Mouse (Mus musculus): ENCODE data around the gene Emc9. TPM values are rescaled to one million over a fixed set of nuclear protein-coding genes. Genes with fewer than 3 reads are reported as not detected.
A peak's percentile ranks its signal among the peaks of the same experiment; 100 is the strongest.

The Emc9 gene
- polyA plus RNA-seq, 1 experiment from 2014 or later = 7.6 TPM

DNA sequence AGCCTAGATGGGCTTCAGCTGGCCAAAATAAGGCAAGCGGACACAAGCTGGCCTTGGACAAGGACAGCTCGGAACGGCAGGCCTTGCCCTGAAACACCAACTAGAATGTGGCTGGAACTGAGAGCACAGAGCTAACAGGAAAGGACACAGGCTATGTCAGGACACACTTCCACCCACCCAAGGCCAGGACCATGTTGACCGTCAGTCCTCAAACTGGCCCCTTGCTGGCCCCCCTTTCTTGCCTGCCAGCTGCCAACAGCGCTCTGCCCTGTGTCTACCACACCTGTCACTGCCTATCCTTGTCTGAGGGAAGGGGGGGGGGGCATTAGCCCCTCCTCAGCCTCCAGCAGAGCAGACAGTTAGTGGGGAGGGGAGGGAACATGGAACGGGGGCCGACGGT, 9.8 kb downstream of the Emc9 start, which contains the start of gene Fitm1:
Gene Fitm1, plus strand, starts transcription at position 316 of the 400 bp plus-strand sequence.
- Histone ChIP-seq H3K36me3 (ENCODE audit: control insufficient read depth, insufficient read depth, low read length) (no peaks in the 10 kb centered on the region), H3K9me3 (ENCODE audit: control insufficient read depth, low read length) (no peaks in the 10 kb centered on the region), H3K27me3 (ENCODE audit: control insufficient read depth, insufficient read depth, low read length) (no peaks in the 10 kb centered on the region), H3K4me3 (ENCODE audit: low read depth, low read length) (no peak within 1 kb of the TSS), H3K9ac (ENCODE audit: low read length) (no peak within 1 kb of the TSS), H3K4me2 (ENCODE audit: low read depth) (no peak within 1 kb of the TSS), H3K27ac (ENCODE audit: low read depth, low read length) (no peak within 1 kb of the TSS), H3K4me1 (ENCODE audit: control insufficient read depth, insufficient read depth, low read length) (peaks cover 8% of the 10 kb centered on the region; the same call in 1 of the 2 replicates)
- DNase-seq (ENCODE audit: low spot score) (no peak), ATAC-seq (ENCODE audit: insufficient read depth, low FRiP score, low TSS enrichment) (no peak)
- WGBS = 82% methylated on average over 8 of the region's 8 CpGs

DNA sequence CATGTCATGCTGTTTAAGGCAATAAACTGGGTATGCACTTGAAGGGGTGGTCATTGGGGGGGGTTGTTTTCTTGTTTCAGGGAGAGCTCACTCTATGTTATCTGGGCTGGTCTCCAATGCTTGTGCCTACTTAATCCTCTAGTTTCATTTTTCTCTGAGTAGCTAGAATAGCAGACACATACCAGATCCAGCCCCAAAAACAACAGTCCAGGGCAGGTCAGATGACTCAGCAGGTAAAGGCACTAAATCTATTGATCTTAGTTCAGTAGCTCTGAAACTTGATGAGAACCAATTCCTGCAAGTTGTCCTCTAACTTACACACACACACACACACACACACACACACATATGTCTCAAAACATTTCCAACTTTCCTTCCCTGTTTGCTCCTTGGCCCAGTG, 13.3 kb downstream of the Emc9 start:
- ATAC-seq (ENCODE audit: insufficient read depth, low FRiP score, low TSS enrichment) = no peak
- no peak for DNase-seq (ENCODE audit: low spot score)
- H3K4me3 ChIP-seq (ENCODE audit: low read depth, low read length) = no peak overlapping the region
- no peak overlapping the region for H3K9ac ChIP-seq (ENCODE audit: low read length)
- H3K9me3 ChIP-seq (ENCODE audit: control insufficient read depth, low read length) = no peaks in the 10 kb centered on the region
- H3K27ac ChIP-seq (ENCODE audit: low read depth, low read length) = no peak overlapping the region
- no peaks in the 10 kb centered on the region for H3K4me1 ChIP-seq (ENCODE audit: control insufficient read depth, insufficient read depth, low read length)
- H3K4me2 ChIP-seq (ENCODE audit: low read depth) = no peak overlapping the region
- 0 out of 2 replicates have a peak, but pooled peaks cover 3% of the 10 kb centered on the region for H3K36me3 ChIP-seq (ENCODE audit: control insufficient read depth, insufficient read depth, low read length)
- no peaks in the 10 kb centered on the region for H3K27me3 ChIP-seq (ENCODE audit: control insufficient read depth, insufficient read depth, low read length)

DNA sequence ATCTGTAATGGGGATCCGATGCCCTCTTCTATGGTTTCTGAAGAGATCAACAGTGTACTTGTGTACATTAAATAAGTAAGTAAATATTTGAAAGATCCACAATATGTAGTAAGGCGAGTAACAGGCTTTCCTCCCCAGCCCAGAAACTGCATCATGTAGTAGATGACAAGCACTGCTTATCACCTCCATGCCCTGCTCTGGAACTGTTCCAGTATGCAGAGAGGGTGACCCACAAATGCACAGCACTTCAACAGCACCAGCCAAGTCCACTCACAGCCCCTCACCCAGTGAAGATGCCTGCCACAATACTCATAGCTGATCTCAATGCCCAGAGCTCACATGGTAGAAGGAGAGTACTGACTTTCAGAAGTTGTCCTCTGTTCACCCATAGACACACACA, 14.5 kb downstream of the Emc9 start:
- Histone ChIP-seq H3K27me3 (ENCODE audit: control insufficient read depth, insufficient read depth, low read length) (no peaks in the 10 kb centered on the region), H3K9ac (ENCODE audit: low read length) (no peak overlapping the region), H3K4me3 (ENCODE audit: low read depth, low read length) (no peak overlapping the region), H3K4me1 (ENCODE audit: control insufficient read depth, insufficient read depth, low read length) (no peaks in the 10 kb centered on the region), H3K4me2 (ENCODE audit: low read depth) (no peak overlapping the region), H3K9me3 (ENCODE audit: control insufficient read depth, low read length) (no peaks in the 10 kb centered on the region), H3K36me3 (ENCODE audit: control insufficient read depth, insufficient read depth, low read length) (0 out of 2 replicates have a peak, but pooled peaks cover 3% of the 10 kb centered on the region), H3K27ac (ENCODE audit: low read depth, low read length) (no peak overlapping the region)
- no peak for DNase-seq (ENCODE audit: low spot score)
- ATAC-seq (ENCODE audit: insufficient read depth, low FRiP score, low TSS enrichment) = no peak
- 90% methylated on average over 2 of the region's 2 CpGs for WGBS

DNA sequence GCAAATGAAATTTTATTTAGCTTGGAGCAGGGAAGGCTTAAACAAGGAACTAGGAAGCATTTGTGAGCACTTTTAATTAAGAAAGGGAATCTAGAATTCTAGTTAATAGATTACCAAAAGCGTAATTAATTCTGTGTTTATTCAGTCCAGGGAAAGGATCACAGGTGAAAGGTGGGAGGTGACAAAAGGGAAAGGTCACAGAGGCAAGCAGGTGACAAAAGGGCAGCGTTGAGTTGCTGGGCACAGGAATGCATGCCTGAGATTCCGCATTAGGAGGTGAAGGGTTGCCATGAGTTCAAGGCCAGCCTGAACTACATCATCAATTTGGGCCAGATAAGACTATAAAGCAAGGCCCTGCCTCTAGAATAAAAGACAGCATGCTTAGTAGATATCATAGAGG, 17.6 kb downstream of the Emc9 start:
- Histone ChIP-seq H3K36me3 (ENCODE audit: control insufficient read depth, insufficient read depth, low read length) (peaks cover 6% of the 10 kb centered on the region; the same call in 1 of the 2 replicates), H3K9ac (ENCODE audit: low read length) (no peak overlapping the region), H3K4me1 (ENCODE audit: control insufficient read depth, insufficient read depth, low read length) (no peaks in the 10 kb centered on the region), H3K27me3 (ENCODE audit: control insufficient read depth, insufficient read depth, low read length) (no peaks in the 10 kb centered on the region), H3K4me3 (ENCODE audit: low read depth, low read length) (no peak overlapping the region), H3K27ac (ENCODE audit: low read depth, low read length) (no peak overlapping the region), H3K4me2 (ENCODE audit: low read depth) (no peak overlapping the region), H3K9me3 (ENCODE audit: control insufficient read depth, low read length) (no peaks in the 10 kb centered on the region)
- no peak for ATAC-seq (ENCODE audit: insufficient read depth, low FRiP score, low TSS enrichment)
- WGBS = 91% methylated on average over 3 of the region's 3 CpGs
- no peak for DNase-seq (ENCODE audit: low spot score)

DNA sequence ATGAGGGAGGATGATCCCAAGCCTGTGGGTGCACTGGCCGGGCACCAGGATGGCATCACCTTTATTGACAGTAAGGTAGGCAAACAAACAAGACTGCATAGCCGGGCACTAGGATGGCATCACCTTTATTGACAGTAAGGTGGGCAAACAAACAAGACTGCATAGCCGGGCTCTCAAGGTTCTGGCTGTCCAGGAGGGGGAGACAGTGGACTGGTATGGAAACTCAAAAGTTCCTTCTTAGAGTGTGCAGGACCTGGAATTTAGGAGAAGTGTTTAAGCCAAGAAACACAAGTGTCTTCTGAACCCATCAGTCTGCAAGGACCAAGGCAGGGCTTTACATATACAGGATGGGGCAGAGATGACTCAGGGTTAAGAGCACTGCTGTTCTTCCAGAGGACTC, 19.4 kb downstream of the Emc9 start:
- Histone ChIP-seq H3K9ac (ENCODE audit: low read length) (no peak overlapping the region), H3K27me3 (ENCODE audit: control insufficient read depth, insufficient read depth, low read length) (no peaks in the 10 kb centered on the region), H3K4me3 (ENCODE audit: low read depth, low read length) (no peak overlapping the region), H3K36me3 (ENCODE audit: control insufficient read depth, insufficient read depth, low read length) (peaks cover 6% of the 10 kb centered on the region; the same call in 1 of the 2 replicates), H3K9me3 (ENCODE audit: control insufficient read depth, low read length) (no peaks in the 10 kb centered on the region), H3K4me2 (ENCODE audit: low read depth) (no peak overlapping the region), H3K4me1 (ENCODE audit: control insufficient read depth, insufficient read depth, low read length) (peaks cover 5% of the 10 kb centered on the region; the same call in 1 of the 2 replicates), H3K27ac (ENCODE audit: low read depth, low read length) (no peak overlapping the region)
- 86% methylated on average over 3 of the region's 3 CpGs for WGBS
- DNase-seq (ENCODE audit: low spot score) (no peak), ATAC-seq (ENCODE audit: insufficient read depth, low FRiP score, low TSS enrichment) (no peak)

DNA sequence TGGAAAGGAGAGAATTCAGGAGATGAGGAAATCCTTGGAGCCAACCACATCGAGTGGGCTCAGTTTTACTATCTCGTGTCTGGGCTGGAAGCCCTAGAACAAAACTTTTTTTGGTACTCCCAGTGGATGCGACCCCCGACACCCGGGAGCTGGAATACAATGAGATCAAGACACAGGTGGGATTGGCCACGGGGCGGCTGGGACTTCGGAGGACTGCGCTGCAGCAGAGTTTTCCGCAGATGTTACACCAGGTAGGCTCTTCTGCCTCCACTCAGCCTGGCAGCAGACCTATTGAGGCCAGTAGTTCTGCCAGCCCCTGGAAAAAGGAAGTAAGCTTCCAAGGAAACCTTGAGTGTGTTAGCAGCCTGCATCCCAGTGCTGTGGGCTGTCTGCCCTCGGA, 21.9 kb downstream of the Emc9 start:
- Histone ChIP-seq H3K27me3 (ENCODE audit: control insufficient read depth, insufficient read depth, low read length) (no peaks in the 10 kb centered on the region), H3K4me3 (ENCODE audit: low read depth, low read length) (no peak overlapping the region), H3K27ac (ENCODE audit: low read depth, low read length) (no peak overlapping the region), H3K4me2 (ENCODE audit: low read depth) (no peak overlapping the region), H3K36me3 (ENCODE audit: control insufficient read depth, insufficient read depth, low read length) (peaks cover 3% of the 10 kb centered on the region; the same call in 1 of the 2 replicates), H3K9ac (ENCODE audit: low read length) (no peak overlapping the region), H3K9me3 (ENCODE audit: control insufficient read depth, low read length) (no peaks in the 10 kb centered on the region), H3K4me1 (ENCODE audit: control insufficient read depth, insufficient read depth, low read length) (peaks cover 5% of the 10 kb centered on the region; the same call in 1 of the 2 replicates)
- ATAC-seq (ENCODE audit: insufficient read depth, low FRiP score, low TSS enrichment) (no peak), DNase-seq (ENCODE audit: low spot score) (no peak)
- 93% methylated on average over 11 of the region's 11 CpGs for WGBS

DNA sequence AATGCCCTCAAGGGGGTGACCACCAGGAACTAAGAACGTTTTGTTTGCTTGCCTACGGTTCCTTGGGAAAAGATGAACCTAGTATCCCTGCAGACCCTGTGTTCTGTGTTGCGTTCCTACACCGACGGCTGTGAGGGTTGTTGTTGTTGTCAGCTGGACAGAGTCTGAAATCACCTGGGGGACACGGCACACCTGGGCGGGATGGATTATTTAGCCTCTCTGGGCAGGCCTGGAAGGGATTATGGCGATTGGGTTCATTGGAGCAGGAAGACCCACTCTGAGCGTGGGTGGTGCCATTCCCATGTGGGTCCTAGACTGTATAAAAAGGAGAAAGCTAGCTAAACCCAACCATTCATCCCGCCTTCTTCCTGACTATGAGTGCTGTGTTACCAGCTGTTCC, 23.2 kb downstream of the Emc9 start:
- WGBS = 87% methylated on average over 10 of the region's 10 CpGs
- no peak overlapping the region for H3K4me2 ChIP-seq (ENCODE audit: low read depth)
- no peaks in the 10 kb centered on the region for H3K27me3 ChIP-seq (ENCODE audit: control insufficient read depth, insufficient read depth, low read length)
- H3K9ac ChIP-seq (ENCODE audit: low read length) = no peak overlapping the region
- H3K27ac ChIP-seq (ENCODE audit: low read depth, low read length) = no peak overlapping the region
- H3K36me3 ChIP-seq (ENCODE audit: control insufficient read depth, insufficient read depth, low read length) = peaks cover 3% of the 10 kb centered on the region; the same call in 1 of the 2 replicates
- ATAC-seq (ENCODE audit: insufficient read depth, low FRiP score, low TSS enrichment) = no peak
- no peaks in the 10 kb centered on the region for H3K9me3 ChIP-seq (ENCODE audit: control insufficient read depth, low read length)
- no peak for DNase-seq (ENCODE audit: low spot score)
- H3K4me1 ChIP-seq (ENCODE audit: control insufficient read depth, insufficient read depth, low read length) = peaks cover 5% of the 10 kb centered on the region; the same call in 1 of the 2 replicates
- no peak overlapping the region for H3K4me3 ChIP-seq (ENCODE audit: low read depth, low read length)

DNA sequence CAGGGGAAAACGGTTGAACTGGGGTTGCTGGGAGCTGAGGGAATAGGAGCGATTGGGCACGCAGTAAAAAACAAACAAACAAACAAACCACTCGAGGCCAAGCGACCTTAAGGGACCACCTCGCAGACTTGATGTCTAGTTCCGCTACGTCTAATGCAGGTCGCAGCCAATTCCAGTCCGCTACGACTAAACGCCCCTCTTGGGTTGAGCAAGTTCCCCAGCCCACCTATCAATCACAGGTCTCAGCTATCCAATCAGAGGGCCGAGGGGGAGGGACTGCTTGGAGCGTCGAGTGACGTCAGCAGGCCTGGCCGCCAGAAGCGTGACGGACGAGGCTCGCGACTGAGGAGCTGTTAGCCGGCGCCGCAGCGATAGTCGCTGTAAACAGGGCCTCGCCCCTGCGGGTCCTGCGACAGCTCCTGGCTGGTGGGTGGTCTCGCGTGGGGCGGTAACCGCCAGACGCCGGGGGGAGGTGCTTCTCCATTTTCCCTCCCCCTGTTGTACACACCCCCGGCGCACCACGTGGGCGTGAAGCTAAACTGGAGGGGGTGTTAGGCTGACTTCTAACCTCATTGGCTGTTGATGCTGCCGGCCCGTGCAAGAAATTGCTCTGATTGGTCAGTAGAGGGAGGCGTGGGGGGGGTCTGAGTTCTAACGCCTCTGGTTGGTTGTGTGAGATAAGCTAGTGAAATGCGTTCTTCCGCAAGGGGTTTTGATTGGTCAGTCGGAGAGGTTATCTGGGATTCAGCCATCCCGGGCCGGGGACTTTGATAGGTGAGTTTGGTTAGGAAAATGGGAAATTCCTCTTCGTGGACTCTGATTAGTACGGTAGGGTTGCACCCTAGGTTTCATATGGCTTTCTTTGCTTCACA, 24.7 kb downstream of the Emc9 start, which contains the start of gene A730061H03Rik:
Gene A730061H03Rik, minus strand, starts transcription at position 205 of the 872 bp plus-strand sequence.
- Histone ChIP-seq H3K9ac (ENCODE audit: low read length) (peak within 1 kb of the TSS; percentile 58), H3K4me2 (ENCODE audit: low read depth) (peak within 1 kb of the TSS; percentile 84), H3K9me3 (ENCODE audit: control insufficient read depth, low read length) (no peaks in the 10 kb centered on the region), H3K27me3 (ENCODE audit: control insufficient read depth, insufficient read depth, low read length) (no peaks in the 10 kb centered on the region), H3K36me3 (ENCODE audit: control insufficient read depth, insufficient read depth, low read length) (peaks cover 3% of the 10 kb centered on the region; the same call in 1 of the 2 replicates), H3K4me3 (ENCODE audit: low read depth, low read length) (peak within 1 kb of the TSS; percentile 42), H3K27ac (ENCODE audit: low read depth, low read length) (peak within 1 kb of the TSS; percentile 89), H3K4me1 (ENCODE audit: control insufficient read depth, insufficient read depth, low read length) (peaks cover 5% of the 10 kb centered on the region; the same call in 1 of the 2 replicates)
- ATAC-seq (ENCODE audit: insufficient read depth, low FRiP score, low TSS enrichment) = peak; percentile 96
- peak; percentile 97 for DNase-seq (ENCODE audit: low spot score)
- under 1% methylated on average over 51 of the region's 51 CpGs for WGBS
